Mouse (Mus musculus) G1E (cell line): Measurements from ENCODE around the gene Kcnc2.

Source experiments
- CTCF ChIP-seq: IDR thresholded peaks from 2 replicates; pipeline ENCODE4 v1.5.1; 2012; ENCODE audit warnings: low read depth, low read length, inconsistent platforms, mixed read lengths
- GATA1 ChIP-seq: IDR thresholded peaks from 2 replicates; pipeline ENCODE4 v1.6.1; 2012; ENCODE audit warnings: borderline replicate concordance, low read length, inconsistent platforms, mixed read lengths
- GATA2 ChIP-seq: IDR thresholded peaks from 2 replicates; pipeline ENCODE4 v1.6.1; 2012; ENCODE audit warnings: low read depth, low read length, inconsistent platforms, borderline replicate concordance
- POLR2AphosphoS5 ChIP-seq: IDR thresholded peaks from 2 replicates; pipeline ENCODE4 v1.6.1; 2012; ENCODE audit warnings: low read depth, low read length, inconsistent platforms; ENCODE audit not compliant: insufficient replicate concordance
- TAL1 ChIP-seq: conservative IDR thresholded peaks from 2 replicates; pipeline ENCODE4 v1.6.1; 2012; ENCODE audit warnings: low read depth, low read length, inconsistent platforms, mixed read lengths

DNA sequence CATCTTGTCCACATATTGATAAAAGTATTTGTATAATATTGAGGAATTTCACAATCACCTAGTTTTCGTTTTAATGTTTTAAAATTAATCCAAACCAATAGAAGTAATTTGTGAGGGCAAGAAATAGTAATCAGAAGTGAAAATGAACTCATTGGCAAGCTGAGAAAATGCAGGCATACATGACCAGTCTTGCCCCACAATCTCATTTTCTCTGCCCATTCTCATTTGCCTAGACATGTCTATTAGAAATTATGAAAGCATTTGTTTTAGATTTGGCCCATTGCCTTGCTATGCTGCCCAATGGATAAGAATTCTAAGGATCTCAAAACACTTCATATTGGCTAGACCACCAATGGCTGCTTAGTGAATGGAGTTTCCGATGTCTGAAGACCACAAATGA lies 166.0 kb downstream of the Kcnc2 start:
- TF ChIP-seq CTCF (no peak), GATA1 (no peak), TAL1 (no peak), POLR2AphosphoS5 (no peak), GATA2 (no peak)
